Comparison of ENCODE assay signal across 21 mouse cellular contexts in the genomic region with DNA sequence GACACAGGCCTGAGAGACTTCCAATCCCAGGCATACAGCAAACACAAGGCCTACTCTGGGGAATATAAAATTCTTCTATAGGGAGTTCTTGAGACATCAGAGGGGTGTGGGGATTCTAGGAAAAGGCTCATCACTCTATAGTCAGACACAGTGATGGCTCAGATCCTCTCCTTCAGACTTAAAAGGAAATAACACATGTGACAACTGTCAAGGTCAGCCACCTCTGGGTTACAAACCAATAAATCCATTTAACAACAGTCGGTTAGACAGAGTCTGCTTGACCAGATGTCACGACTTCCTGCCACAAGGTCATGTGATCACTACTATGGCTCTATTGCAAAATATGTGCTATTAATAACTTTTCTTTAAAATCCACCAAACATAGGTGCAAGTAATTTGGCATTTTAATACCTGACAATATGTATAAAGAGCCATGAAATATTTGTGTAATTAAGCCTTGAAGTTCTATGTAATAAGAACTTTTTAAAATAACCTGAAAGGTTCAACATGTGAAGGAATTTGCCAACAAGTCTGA.
A peak's percentile ranks its signal among the peaks of the same experiment; 100 is the strongest.
DNase-seq lines count a peak whose midpoint lies in the region; ATAC-seq and TF ChIP-seq lines count a peak whose summit lies in the region.
"Had no signal": no experiment of that assay in that cellular context is flagged by ENCODE, and none has a peak within 500 bp of the region (broad histone marks: within the 10 kb centered on the region; RNA-seq: fewer than 3 reads in every experiment).

No protein-coding gene starts in this region.

- no peak overlapping the region for H3K27ac ChIP-seq in kidney, adult 2 months (ENCODE audit: insufficient read depth, low read depth, low read length)
- no peak overlapping the region for H3K27ac ChIP-seq in kidney, embryonic 16.5 days (ENCODE audit: low read length)
- H3K27ac ChIP-seq: embryonic facial prominence, embryonic 10.5 days; hindbrain, embryonic 10.5 days; hindbrain, postnatal 0 days; midbrain, embryonic 12.5 days; neural tube, embryonic 13.5 days had no signal

- WGBS in kidney, adult 2 months = 35% methylated on average over 2 of the region's 2 CpGs
- WGBS in kidney, embryonic 16.5 days = 21% methylated on average over 2 of the region's 2 CpGs

- ATAC-seq in kidney, embryonic 16.5 days (ENCODE audit: low FRiP score, low TSS enrichment) = no peak
- ATAC-seq: hindbrain, postnatal 0 days had no signal

- intact Hi-C loops in heart, postnatal 10 days (cut with DNase I) = no loop called here
- intact Hi-C loops in left cerebral cortex, postnatal 25 days (cut with DNase I) = no loop called here

- TF ChIP-seq CTCF in kidney, adult 2 months (conservative IDR thresholded peaks at IDR 0.05; ENCODE audit: insufficient read depth, insufficient read length, low read depth, low read length) = no peak

- H3K27me3 ChIP-seq in kidney, adult 2 months (replicated peaks; ENCODE audit: control insufficient read depth, insufficient read depth, low read length) = no peaks in the 10 kb centered on the region
- H3K27me3 ChIP-seq in kidney, embryonic 16.5 days (ENCODE audit: insufficient read depth, low read length) = no peaks in the 10 kb centered on the region
- H3K27me3 ChIP-seq: midbrain, embryonic 12.5 days; neural tube, embryonic 13.5 days had no signal

- H3K36me3 ChIP-seq in kidney, adult 2 months (ENCODE audit: control insufficient read depth, insufficient read depth, low read length) = no peaks in the 10 kb centered on the region
- no peaks in the 10 kb centered on the region for H3K36me3 ChIP-seq in kidney, embryonic 16.5 days (ENCODE audit: insufficient read depth, low read length)
- H3K36me3 ChIP-seq: embryonic facial prominence, embryonic 10.5 days; hindbrain, embryonic 10.5 days; midbrain, embryonic 12.5 days; neural tube, embryonic 13.5 days had no signal

- H3K4me1 ChIP-seq in kidney, adult 2 months (ENCODE audit: control insufficient read depth, insufficient read depth, low read length) = no peaks in the 10 kb centered on the region
- H3K4me1 ChIP-seq in kidney, embryonic 16.5 days (ENCODE audit: insufficient read depth, low read length) = 0 out of 2 replicates have a peak, but pooled peaks cover 2% of the 10 kb centered on the region
- H3K4me1 ChIP-seq: hindbrain, embryonic 10.5 days; midbrain, embryonic 12.5 days; neural tube, embryonic 13.5 days had no signal

- H3K4me3 ChIP-seq in kidney, adult 2 months (ENCODE audit: insufficient read depth, low read depth, low read length) = no peak overlapping the region
- no peak overlapping the region for H3K4me3 ChIP-seq in kidney, embryonic 16.5 days (ENCODE audit: low read length)
- H3K4me3 ChIP-seq: embryonic facial prominence, embryonic 10.5 days; hindbrain, embryonic 10.5 days; midbrain, embryonic 12.5 days; neural tube, embryonic 13.5 days had no signal

- no peak overlapping the region for H3K4me2 ChIP-seq in kidney, embryonic 16.5 days (replicated peaks; ENCODE audit: low read depth, low read length)
- H3K4me2 ChIP-seq: midbrain, embryonic 12.5 days; neural tube, embryonic 13.5 days had no signal

- H3K9me3 ChIP-seq in kidney, embryonic 16.5 days (ENCODE audit: low read length) = no peaks in the 10 kb centered on the region
- H3K9me3 ChIP-seq: embryonic facial prominence, embryonic 10.5 days; hindbrain, embryonic 10.5 days; midbrain, embryonic 12.5 days; neural tube, embryonic 13.5 days had no signal

- H3K9ac ChIP-seq in kidney, embryonic 16.5 days (replicated peaks; ENCODE audit: low read length) = no peak overlapping the region
- H3K9ac ChIP-seq: midbrain, embryonic 12.5 days; neural tube, embryonic 13.5 days had no signal

- TF ChIP-seq POLR2A in kidney, adult 2 months (IDR thresholded peaks at IDR 0.05; ENCODE audit: low read depth, low read length) = no peak

- DNase-seq in kidney, adult 2 months = peak; percentile 65
- peak; percentile 95 for DNase-seq in 416B (ENCODE audit: low read depth)
- DNase-seq in c-Kit-positive CD71-negative TER-119-negative erythroid progenitor cells, embryonic 14.5 days (ENCODE audit: low read depth) = peak; percentile 10
- DNase-seq in kidney, postnatal 4 days = peak; percentile 18 to 40
- no peak for DNase-seq in adipocyte (ENCODE audit: low spot score)
- DNase-seq in heart, postnatal 10 days = no peak
- no peak for DNase-seq in left cerebral cortex, postnatal 25 days (ENCODE audit: low spot score in 2 of 2)
- DNase-seq: adrenal gland, adult 8-10 months; cerebellum, adult 9-11 months; heart, adult 18-20 months; liver; lung, adult 18-20 months; right cerebral cortex, postnatal 14 days; spleen, adult 18-20 months; thymus, postnatal 4 days had no signal

Comparison
In these comparisons a context has a peak if more than half of its experiments do, and no peak if none do; other contexts are left out.
1. DNase-seq: peak in kidney, adult 2 months (single experiment), 416B (single experiment), c-Kit-positive CD71-negative TER-119-negative erythroid progenitor cells, embryonic 14.5 days (single experiment) and kidney, postnatal 4 days (2 of 2); none in adipocyte (single experiment), heart, postnatal 10 days (0 of 2) and left cerebral cortex, postnatal 25 days (0 of 2).